Mouse (Mus musculus): ENCODE results near the gene Foxp4.
"Not testable (repeated sequence)": the region's sequence is repeated elsewhere in the genome, so short reads cannot be mapped to it uniquely, and the experiment has no call there.

The Foxp4 gene

DNA sequence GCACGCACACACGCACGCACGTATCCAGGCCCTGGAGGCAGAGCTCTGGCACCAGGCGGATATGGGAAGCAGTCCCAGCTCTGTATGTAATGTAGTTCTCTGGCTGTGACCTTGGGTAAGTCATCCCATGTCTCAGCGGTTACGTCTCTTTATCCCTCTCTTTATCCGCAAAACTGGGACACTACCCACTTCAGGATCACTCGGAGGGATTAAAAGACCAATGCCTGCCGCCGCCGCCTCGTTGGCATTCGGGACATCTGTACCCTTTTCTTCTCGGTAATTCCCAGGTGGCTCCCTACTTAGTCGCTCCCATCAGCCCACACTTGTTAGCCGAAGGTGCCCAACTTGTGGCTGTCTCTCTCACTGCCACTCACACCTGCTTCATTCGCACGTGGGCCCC, 35.2 kb downstream of the Foxp4 start:
- no peak for DNase-seq

DNA sequence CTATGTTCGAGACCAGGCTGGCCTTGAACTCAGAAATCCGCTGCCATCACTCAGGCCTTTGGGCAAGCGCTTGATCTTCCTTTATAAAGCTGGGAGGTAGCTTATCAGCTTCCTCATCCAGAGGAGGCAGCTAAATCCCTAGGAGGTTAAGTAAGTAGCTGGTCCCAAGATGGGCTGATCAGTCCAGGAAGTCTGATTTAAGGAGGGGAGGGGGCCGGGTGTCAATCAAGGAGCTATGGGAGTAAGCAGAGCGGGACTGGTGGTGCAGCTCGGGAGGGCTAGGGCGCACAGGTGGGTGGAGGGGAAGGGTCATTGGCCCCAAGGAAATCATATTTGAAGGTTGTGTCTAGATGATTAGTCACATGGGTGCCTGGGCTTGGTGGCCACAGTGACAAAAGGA, 35.8 kb downstream of the Foxp4 start:
- DNase-seq = no peak

DNA sequence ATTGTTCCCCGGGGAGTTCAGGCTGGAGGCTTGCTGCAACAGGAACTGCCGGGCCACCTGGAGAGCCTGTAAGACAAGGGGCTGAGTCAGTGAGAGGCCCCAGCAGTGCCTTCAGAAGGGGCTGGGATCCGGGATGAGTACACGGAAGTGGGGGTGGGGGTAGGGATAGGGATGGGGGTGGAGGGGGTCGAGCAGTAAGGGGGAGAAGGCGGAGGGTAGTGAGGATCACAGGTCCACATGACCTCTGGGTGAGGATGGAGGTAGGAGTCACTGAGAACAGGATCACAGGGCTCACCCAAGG, 36.3 kb downstream of the Foxp4 start:
- no peak for DNase-seq

DNA sequence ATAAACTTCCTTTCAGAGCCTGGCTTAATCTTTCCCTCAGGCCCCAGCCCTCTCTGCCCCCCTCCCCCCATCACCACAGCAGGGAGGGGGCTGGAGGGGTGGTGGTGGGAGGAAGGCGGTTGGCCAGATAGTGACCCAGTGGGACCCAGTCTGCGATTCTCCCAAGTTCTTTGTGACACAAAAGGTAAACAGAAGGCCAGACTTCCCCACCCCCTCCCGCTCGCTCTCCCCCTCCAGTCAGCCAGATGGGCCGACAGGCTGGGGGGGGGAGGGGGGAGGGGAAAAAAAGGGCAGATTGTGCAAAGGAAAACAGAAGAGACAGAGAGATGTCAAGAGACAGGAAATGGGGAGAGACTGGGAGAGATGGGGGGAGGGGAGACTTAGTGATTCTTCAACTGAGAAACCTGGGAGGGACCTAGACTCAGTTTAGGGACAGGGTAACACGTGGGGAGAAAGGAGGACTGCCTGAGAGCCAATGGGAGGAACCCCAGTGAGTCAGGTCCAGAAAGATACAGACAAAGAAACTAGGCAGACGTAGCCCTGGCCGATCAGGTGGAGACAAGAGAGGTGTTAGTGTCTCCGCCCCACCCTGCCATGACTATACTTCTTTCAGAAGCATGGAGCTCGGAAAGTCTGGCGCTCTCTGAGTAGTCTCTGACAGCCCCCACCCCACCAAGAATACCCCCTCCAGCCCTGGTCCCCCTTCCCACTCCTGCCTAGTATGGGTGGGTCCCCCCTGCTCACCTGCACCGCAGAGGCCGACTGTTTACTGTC, 36.9 kb downstream of the Foxp4 start:
- DNase-seq = no peak

DNA sequence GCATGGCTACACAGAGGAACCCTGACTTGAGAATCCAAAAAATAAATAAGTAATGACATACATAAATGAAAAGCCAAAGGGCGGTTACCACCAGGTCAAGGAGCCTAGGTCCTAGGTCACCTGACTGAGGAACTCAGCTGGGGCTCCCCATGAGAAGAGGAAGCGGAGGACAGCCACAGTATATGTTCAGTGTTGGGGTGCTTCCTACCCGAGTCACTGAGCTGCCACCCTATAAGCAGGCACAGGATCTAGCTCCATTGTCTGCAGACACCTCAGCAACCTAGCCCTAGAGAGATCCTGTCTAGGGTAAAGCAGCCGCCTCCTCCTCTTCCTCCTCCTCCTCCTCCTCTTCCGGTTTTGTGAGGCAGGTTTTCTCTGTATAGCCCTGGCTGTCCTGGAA, 41.3 kb downstream of the Foxp4 start:
- no peak for DNase-seq

DNA sequence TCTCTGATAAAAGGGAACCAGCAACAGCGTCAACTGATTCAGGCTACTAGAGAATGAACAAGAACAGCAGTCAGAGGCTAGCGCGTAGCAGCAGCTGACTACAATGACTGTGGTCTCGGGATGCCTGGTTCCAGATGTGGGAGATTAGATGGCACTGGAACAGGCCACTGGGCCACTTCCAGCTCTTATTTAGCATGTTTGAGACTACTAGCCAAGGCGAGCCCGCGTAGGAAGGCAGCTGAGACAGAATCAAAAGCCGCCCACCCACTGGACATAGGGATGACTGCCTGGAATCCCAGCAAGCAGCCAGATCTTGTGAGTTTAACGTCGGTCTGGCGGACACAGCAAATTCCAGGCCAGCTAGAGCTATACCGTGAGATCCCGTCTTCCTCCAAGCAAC, 43.1 kb downstream of the Foxp4 start:
- no peak for DNase-seq

DNA sequence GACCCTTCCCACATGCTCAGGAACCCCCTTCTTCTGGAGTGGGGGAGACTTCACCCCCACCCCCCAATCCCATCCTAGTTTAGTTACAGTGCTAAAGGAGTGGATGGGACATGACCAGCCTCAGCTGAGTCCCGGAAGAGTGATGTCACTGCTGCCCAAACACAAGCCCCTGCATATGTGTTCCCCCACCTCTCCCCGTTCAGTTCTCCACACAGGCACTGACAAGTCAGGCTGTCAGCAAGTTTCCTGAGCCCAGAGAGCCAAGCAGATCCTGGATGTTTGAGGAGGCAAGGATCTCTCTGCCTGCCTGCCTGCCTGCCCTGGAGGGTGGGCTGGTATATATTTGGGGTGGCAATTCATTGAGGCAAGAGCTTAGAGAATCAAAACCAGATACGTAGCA, 45.2 kb downstream of the Foxp4 start:
- DNase-seq = no peak

DNA sequence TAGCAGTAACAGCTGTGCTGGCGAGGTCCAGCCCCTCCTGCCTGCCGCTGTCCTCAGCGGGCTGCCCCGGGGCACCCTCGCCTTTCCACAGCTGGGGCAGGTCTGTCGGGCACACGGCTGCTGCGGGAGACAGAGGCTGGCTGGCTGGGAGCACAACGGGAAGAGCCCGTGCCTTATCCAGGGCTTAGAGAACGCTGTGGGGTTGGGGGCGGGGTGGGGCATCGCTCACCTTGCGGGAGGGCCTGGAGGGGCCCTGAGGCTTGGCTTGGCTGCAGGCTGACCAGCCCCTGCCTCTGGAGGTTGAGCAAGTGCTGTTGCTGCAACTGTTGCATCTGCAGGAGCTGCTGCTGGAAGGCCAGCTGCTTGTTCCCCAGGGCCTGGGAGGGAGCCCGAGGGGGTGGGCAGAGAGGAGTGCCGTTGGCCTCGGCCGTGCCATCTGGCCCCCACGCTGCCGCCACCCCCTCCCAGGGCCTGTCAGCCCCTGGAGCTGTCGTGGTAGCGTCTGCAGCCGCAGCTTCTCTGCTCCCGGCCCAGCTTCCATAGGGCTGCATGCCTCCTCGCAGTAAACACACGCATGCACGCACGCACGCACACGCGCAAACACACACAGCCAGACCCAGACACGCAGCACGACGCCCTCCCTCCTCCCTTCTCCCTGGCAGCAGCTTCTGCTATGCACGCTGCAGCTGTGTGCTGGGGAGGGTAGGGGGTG, 45.9 kb downstream of the Foxp4 start:
- peak; percentile 76 for DNase-seq

DNA sequence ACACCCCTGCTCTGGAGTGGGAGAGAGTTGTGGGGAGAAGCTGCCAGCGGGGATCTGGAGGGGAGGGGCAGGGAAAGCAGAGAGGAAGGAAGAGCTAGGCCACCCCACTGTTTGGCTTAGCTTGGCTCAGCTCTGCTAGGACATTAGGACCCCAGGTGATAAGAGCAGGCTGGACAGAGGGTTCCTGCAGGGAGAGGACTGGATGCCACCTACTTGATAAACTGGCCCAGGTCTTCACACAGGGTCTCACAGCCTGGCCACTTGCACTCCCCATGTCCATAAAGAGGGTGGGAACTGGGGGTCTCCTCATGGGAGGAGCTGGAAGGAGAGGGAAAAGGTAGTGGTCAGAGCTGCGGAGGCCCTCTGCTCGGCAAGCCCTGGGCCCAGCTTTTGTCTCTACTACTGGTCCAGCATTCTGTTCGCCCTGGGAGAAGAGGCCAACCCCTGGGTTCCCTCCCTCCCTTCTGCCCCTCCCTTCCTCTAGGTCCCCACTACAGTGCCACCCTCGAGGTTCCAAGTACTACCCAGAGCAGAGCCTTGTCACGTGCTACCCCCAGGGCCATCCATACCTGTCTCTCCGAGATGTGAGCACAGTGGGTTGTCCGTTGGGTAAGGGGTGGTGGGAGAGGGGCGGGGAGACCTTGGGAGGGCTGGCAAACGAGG, 46.6 kb downstream of the Foxp4 start:
- DNase-seq = no peak

DNA sequence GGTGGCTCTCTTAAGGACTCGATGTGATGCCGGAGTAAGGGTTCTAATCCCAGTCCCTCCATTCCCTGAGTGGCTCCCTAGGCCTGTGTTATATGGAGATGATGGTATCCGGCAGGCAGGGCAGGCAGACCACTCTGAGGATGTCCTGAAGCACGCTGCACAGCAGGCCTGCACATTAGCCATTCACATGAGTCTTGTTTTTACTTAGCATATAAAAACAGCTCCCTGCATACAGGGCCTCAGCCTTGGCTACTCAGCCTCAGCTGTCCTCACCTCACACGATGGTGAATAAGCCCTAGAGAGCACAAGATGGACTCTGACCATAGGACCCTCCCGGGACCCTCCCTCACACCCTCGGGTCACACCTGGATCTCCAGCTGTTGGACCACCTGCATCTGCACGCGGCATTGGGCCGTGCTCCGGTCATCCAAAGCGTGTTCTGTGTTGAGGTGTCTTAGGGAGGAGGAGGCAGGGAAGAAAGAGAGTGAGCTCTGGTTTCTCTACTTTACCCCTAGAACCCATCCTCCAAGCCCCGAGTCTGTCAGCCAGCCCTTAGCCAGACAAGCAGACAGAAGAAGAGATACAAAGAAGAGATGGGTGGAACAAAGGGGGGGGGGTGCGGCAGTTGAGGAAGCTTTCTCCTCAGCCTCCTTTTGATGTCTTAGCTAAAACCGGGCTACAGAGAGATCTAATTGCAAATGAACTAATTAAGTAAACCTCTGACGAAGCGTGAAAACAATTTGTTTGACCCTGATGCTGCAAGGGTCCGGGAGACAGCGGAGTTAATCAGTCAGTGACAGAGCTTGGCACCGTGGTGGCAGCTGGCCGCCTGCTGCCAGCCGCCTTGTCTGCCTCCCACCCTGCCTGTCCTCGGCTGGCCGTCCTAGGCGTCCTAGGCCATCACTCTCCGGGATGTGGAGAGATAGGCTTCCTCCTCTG, 47.4 kb downstream of the Foxp4 start:
- DNase-seq = no peak

DNA sequence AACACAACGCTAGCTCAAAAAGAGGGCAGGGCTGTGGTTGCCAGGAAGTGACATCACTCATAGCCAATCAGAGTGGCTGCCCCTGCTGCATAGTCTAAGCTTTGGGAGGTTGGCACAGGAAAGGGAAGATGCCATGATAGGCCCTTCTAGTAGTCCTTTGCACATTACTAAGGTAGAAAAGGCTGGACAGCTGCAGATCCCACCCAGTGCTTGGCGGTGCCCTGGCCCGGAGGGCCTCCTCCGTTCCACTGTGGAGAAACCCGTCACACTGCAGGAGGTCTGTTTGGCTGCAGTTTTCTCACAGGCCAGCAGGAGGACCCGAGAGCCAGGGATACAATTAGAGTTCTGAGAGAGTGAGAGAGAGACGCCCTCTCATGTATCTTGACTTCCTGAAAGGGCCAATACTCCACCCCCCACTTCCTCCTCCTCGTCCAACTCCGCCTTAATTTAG, 51.1 kb downstream of the Foxp4 start:
- peak; percentile 82 for DNase-seq

DNA sequence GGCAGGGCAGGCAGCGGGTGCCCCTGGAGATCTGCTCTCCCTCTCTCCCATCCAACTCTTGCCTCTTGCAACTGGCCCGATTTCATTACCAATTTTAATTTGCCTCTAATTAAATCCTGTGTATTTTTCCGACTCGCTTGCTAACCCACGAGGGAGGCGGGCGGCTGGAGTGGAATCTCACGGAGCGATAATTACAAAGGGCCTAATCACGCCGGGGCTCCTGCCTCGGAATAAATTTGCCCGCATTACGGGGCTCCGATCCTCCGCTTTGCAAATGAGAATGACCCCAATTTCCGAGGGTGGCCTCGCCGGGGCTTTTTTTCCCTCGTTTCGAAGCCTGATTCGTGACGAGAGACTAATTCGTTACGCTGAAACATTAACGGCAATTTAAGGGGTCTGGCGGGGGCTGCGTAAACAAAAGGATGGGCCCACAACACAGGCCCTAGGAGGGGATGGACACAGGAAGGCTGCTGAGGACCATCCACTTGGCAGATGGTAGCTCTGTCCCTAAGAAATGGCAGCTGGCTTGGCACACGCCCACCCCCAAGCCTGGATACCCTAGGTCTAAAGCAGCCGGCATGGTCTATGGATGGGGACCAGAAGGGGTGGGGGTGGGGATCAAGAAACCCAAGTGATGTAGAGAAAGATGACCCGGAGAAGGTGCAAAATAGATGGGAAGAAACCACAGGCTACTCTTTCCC, 52.0 kb downstream of the Foxp4 start:
- DNase-seq = no peak

DNA sequence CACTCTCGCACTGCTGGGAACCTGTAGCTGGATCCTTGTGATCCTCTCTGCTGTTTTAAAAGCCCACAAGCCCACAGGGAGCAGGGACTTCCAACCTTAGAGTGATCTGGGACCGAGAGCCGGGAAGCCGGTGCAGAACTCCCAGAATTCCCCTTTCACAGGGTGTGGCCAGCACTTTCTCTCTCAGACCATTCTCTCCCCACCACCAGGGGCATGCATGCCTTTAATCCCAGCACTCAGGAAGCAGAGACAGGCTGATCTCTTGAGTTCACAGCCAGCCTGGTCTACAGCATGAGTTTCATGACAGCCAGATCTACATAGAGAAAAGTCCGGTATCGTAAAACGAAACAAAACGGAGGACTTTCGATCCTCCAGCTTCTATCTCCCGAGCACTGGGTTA, 54.6 kb downstream of the Foxp4 start:
- DNase-seq = no peak

DNA sequence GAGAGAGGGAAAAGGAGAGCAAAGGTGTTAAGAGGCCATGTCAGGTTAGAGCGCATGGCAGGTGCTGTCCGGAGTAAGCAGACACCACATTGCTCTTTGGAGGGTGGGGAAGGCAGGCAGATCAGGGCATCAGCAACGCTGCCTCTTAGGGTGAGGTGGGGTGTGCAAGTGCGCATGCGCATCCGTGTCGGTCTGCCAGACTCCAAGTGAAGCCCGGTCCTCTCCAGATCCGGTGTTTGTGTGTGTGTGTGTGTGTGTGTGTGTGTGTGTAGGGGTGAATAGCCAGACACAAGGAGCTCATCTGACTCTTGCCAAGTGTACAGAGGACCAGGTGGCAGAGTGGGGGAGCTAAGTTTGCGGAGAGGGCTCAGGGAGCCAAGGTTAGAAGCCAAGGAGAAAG, 58.4 kb downstream of the Foxp4 start:
- DNase-seq = peak; percentile 48

DNA sequence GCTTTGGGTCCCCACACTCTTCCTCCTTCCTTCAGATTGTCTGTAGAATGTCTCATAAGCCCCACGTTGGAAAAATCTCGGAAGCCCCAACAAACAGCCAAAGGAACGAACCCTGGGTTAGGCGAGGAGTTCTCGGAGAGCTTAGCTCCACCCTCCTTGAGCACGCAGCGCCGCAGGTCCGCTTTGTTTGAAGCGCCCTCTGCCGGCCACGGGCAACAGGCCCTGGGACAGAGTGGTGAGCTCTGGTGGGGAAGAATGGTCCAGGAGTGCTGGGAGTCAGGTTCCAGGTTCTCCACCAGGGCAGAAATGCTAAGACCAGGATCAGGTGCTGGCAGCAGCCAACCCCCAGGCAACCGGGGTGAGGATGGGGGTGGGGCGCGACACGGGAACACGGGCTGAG, 59.9 kb downstream of the Foxp4 start:
- peak; percentile 91 for DNase-seq

DNA sequence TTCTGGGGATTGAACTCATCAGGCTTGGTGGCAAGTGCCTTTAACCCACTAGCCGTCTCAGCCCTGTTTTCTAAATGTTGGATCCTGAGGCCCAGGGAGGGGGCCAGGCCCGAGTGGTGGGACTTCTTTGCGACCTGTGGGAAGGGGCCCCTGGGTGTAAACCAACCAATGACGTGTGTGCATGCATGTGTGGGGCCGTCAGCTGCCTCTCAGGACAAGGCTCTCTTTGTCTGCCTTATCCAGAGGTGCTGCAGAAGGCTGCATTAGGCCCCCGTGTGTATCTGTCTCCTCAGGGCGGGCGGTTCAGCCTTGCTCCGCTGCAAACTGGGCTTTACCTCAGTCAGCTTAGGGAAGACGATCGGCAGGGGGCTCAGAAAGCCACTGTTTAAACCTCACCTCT, 61.0 kb downstream of the Foxp4 start:
- DNase-seq = no peak

DNA sequence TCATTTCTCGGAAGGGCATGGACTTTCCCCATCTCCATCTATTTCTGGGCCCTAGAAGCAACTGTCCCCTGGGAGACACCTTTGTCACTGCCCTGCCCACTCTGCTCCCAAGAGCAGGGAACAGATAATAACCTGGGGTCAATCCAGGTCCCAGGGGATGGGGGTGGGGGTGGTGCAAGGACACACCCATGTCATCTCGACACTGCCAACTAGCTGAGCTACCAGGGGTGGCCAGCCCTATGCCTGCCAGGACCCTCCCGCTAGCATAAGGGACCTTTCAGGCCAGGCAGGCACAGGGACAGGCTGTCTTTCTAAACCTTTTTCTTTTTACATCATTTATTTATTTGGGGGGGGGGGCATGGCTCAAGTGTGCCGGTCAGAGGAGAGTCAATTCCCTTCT, 61.4 kb downstream of the Foxp4 start:
- no peak for DNase-seq

DNA sequence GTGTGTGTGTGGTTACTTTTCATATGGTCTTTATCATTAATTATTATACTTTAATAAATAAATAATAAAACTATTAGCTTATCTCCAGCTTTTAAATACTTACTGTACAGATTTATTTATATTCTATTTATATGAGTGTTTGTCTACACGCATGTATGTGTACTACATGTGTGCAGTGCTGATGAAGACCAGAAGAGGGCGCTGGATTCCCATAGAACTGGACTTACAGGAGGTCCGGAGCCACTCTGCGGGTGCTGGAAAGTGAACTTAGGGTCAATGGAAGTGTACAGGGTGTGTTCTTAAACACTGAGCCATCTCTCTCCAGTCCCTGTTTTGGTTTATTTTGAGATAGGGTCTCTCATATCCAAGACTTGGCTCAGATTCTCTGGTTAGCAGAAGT, 68.9 kb downstream of the Foxp4 start:
- no peak for DNase-seq

DNA sequence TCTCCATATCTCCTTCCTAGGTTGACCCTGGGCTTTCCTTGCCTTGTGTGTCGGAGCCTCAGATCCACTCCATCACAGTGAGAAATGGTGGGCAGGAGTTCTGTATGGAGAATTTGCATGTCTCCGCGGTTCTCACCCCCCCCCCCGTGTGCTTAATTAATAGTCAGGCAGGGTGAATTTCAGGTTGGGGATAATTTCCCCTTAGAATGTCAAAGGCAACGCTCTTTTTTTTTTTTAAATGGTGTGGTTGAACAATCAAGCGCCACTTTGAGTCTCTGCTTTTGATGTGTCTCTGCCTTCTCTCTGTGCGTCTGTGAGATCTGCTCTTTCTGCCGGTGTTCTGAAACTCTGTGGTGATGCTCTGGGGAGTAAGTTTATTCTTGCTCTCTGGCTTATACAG, 69.5 kb downstream of the Foxp4 start:
- DNase-seq = no peak

DNA sequence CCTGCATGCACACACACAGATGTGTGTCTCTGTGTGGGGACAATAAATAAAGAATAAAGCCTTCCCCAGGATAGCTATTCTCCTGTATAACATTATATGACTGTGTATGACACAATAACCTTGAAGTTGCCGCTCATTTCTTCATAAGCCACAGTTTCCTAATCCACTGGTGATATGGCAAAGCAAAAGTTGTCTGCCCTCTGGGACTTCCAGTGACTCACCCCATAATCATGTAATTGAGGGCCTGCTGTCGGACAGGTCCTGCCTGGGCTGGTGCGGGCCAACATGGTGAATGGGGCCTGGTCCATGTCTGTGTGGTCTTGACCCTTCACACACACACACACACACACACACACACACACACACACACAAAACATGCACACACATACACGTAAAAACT, 70.7 kb downstream of the Foxp4 start:
- DNase-seq = no peak

DNA sequence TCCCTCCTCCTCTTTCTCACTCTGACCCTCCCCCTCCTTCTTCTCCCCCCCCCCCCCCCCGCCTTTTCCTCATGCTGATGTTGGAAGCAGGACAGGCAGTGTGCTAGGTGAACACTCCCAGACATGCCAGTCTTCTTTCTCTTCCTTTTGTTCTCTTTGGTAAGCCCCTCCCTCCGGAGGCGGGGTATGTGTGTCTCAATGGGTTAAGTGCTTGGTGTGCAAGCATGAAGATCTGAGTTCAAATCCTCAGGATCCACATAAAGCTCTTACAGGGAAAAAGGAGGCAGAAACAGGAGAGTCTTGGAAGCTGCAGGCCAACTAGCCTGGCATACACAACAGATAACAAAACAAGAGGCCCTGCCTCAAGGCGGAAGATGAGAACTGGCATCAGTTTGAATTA, 71.1 kb downstream of the Foxp4 start:
- no peak for DNase-seq

DNA sequence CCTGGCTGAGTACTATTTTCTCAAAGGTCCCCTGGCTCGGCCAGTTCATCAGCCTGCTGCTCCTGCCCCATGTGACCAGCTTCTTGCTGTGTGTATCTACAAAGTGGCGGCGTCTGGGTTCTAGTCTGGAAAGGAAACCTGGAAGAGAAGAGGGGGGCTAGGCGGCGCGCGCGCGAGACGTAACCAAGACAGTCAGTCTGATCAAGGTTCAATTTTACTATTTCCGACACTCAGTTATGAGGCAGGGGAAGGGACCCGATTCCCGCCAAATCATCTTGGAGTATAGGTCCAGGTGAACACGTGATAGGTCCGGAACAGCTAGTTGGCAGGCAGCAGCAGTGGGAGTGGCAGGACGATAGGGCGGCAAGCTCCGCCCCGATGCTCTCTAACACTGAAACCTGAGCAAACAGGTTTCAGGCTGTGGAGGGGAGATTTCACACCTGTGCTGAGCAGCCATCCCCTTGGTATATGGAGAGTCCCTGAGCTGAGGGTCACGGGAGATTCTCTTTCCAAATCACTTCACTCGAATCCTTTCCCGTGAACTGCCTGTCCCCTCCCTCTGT, 72.6 kb downstream of the Foxp4 start:
- DNase-seq = not testable (repeated sequence)
